In genomic region chr11:3829736-3830135, GRCm38 (mm10) we compare ENCODE assay signal across 15 mouse cellular contexts. TPM values are rescaled to one million over a fixed set of nuclear protein-coding genes. Genes with fewer than 3 reads are reported as not detected.
"Had no signal": no experiment of that assay in that cellular context is flagged by ENCODE, and none has a peak within 500 bp of the region (broad histone marks: within the 10 kb centered on the region; RNA-seq: fewer than 3 reads in every experiment).

No protein-coding gene starts in this region.

- H3K36me3 ChIP-seq: liver, embryonic 13.5 days had no signal

- H3K9me3 ChIP-seq: liver, embryonic 13.5 days had no signal

- H3K27ac ChIP-seq: kidney, postnatal 0 days; layer of hippocampus, adult 2 months; liver, embryonic 13.5 days had no signal

- DNase-seq: kidney, adult 9 months; kidney, postnatal 25 days; layer of hippocampus, adult 9-11 months; liver, embryonic 13.5 days; lung, adult 2 months; lung, postnatal 14 days; lung, postnatal 4 days; midbrain, embryonic 14.5 days; thymus, adult 18-20 months; thymus, postnatal 36 days had no signal

- H3K4me1 ChIP-seq: liver, embryonic 13.5 days had no signal

- H3K9ac ChIP-seq: liver, embryonic 13.5 days had no signal

- H3K27me3 ChIP-seq: liver, embryonic 13.5 days had no signal

- H3K4me2 ChIP-seq: liver, embryonic 13.5 days; midbrain, embryonic 11.5 days had no signal

- H3K4me3 ChIP-seq: layer of hippocampus, adult 2 months; liver, embryonic 13.5 days had no signal

RNA-seq across cellular contexts. Expression of gene Osbp2, which starts 34.0 kb away (rescaled TPM):
- total RNA-seq: megakaryocyte progenitor cell, adult 5-6 weeks; megakaryocyte-erythroid progenitor cell, adult 5-6 weeks had no signal
